Mouse (Mus musculus): Measurements from ENCODE around the gene Tcf23.
A peak's percentile ranks its signal among the peaks of the same experiment; 100 is the strongest.

Tcf23 gene

GRCm38 (mm10) chr5:30968416-30968815 is at the start of gene Tcf23:
TSS of gene Tcf23 (plus strand) at chr5:30968662.
- no peak for DNase-seq (ENCODE audit: low spot score in 2 of 2)

GRCm38 (mm10) chr5:30918691-30919090 is 49.8 kb upstream of the Tcf23 start:
- DNase-seq (ENCODE audit: low spot score in 2 of 2) = no peak

DNA sequence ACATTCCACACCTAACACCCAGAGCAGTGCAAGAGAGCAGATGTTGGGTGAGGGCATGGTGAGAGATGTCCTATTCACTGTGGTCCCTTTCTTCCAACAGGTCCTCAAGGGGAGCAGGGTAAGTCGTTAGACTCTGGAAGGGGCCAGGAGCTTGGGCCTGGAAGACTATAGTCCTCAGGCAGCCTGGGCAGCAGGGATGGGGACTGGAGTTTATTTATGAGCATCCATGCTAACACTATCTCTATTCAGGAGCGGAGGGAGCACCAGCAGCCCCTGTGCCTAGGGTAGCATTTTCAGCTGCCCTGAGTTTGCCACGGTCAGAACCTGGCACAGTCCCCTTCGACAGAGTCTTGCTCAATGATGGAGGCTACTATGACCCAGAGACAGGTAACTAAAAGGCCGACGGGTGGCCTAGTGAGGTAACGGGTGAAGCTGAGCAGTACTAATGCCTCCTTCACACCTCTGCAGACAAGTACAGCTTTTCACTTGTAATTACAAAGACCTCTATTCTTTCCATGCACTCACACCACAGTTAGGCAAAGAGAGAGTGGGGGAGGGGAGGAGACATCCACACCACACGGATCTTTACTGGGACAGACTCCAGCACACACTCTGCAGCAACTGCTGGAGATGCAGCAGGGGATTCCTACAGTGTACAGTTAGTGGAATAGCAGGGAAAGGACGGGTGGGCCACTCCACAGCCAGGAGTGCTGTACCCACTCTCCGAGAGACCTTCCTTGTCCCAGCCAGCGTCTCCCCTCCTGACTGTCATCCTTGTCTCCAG is 48.4 kb upstream of the Tcf23 start:
- no peak for DNase-seq (ENCODE audit: low spot score in 2 of 2)

DNA sequence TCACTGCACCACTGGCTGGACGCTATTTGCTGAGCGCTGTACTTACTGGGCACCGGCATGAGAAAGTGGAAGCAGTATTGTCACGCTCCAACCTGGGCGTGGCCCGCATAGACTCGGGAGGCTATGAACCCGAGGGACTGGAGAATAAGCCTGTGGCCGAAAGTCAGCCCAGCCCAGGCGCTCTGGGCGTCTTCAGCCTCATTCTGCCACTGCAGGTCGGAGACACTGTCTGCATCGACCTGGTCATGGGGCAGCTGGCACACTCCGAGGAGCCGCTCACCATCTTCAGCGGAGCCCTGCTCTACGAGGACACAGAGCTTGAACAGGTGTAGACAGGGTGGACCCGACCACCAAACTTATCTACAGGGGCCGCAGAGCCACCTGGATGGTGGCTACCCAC is 47.8 kb upstream of the Tcf23 start:
- DNase-seq (ENCODE audit: low spot score in 2 of 2) = no peak

DNA sequence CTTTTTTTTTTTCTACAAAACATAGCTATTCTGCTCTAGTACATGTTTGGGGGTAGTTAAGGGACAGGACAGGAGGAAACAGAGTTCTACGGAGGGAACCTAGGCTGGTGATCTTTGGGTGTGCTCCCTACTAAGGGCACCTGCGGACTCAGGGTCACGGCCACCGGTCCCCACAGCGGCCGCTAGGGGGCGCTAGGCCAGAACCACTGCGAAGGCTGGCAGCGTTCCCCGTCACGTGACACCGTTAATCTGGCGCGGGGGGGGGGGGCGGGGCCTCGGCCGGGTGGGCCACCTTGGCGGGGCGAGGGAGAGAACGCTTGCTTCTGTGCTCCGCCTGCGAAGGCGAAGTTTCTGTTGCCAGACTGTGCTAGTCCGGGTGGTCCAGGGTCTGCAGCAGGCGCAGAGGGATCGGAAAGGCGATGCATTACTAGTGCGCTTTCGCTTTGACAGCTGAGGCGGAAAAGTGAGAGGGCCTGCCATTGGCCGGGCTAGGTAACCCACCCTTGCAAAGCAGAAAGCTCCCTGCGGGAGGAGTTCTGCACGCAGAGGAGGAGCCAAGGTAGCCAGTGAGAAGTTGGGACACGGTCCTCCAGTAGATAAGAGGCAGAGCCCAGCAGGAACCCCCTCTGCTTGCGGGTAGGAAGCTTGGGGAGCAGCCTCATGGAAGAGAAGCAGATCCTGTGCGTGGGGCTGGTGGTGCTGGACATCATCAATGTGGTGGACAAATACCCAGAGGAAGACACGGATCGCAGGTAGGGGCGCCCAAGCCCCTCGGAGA is 47.0 kb upstream of the Tcf23 start, which contains the start of gene Khk:
Gene Khk, plus strand, starts transcription at position 176 of the 778 bp plus-strand sequence.
- DNase-seq (ENCODE audit: low spot score in 2 of 2) = peak; percentile 90 to 97

- DNase-seq (ENCODE audit: low spot score in 2 of 2) = no peak
Measured at GRCm38 (mm10) chr5:30922581-30923041, 45.9 kb upstream of the Tcf23 start.

- DNase-seq (ENCODE audit: low spot score in 2 of 2) = no peak
Measured at GRCm38 (mm10) chr5:30923119-30923518, 45.3 kb upstream of the Tcf23 start.

DNA sequence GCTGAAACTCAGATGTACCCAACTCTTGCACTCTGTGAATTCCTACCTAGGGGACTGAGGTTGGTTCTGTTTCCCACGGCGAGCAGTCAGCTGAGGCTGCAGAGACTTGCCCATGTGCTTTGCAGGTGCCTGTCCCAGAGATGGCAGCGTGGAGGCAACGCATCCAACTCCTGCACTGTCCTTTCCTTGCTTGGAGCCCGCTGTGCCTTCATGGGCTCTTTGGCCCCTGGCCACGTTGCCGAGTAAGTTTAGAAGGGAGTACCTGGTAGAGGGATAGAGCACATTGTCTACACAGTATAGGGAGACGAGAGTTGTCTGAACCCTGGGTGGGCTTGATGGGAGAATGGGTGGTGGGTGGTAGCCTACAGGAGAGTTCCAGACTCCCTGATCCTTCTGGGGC is 43.8 kb upstream of the Tcf23 start:
- no peak for DNase-seq (ENCODE audit: low spot score in 2 of 2)

DNA sequence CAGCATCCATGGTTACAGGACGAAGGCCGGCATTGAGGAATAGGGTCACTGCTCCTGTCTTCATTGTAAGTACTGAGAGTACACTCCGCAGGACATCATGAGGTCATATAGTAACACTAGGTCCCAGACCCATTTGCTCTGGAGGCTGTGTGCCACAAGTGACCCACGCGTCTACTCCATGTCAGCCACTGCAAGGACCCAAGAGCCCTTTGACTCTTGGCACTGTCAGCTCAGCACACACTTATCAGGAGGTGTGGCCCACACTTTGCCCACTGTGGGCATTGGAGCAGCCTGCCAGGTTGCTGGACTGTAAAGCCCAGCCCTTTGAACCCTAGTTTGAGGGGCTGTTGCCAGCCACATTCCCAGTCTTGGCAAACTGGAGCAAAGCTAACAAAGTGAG is 43.2 kb upstream of the Tcf23 start:
- DNase-seq (ENCODE audit: low spot score in 2 of 2) = no peak

GRCm38 (mm10) chr5:30926073-30926472 is 42.4 kb upstream of the Tcf23 start:
- no peak for DNase-seq (ENCODE audit: low spot score in 2 of 2)

GRCm38 (mm10) chr5:30927945-30928529 is 40.4 kb upstream of the Tcf23 start:
- no peak for DNase-seq (ENCODE audit: low spot score in 2 of 2)

- DNase-seq (ENCODE audit: low spot score in 2 of 2) = peak; percentile 58 to 74
Measured at GRCm38 (mm10) chr5:30930121-30930520, 38.3 kb upstream of the Tcf23 start.

DNA sequence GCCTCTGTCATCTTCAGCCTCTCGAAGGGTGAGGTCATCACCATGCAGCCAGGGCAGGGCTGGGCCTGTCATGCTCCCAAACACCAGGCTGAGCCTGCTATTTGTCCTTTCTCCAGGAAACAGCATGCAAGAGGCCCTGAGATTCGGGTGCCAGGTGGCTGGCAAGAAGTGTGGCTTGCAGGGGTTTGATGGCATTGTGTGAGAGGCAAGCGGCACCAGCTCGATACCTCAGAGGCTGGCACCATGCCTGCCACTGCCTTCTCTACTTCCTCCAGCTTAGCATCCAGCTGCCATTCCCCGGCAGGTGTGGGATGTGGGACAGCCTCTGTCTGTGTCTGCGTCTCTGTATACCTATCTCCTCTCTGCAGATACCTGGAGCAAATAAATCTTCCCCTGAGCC is 37.6 kb upstream of the Tcf23 start:
- no peak for DNase-seq (ENCODE audit: low spot score in 2 of 2)

DNA sequence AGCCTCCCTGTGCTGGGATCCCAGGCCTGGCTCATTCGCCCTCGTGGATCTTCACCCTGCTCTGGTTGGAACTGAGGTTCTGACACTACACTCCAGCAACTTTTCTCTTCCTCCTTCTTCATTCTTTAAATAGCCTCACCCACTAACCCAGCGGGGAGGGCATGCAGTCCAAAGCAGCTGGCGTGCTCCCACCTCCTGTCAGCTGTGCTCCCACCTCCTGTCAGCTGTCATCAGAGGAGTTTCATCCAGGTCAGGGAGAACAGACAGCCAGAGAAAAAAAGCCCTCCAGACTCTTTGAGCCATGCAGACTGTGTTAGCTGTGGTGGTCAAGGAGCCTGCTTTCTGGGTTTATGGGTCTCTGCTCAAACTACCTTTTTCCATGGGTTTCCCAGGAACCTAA is 37.1 kb upstream of the Tcf23 start:
- DNase-seq (ENCODE audit: low spot score in 2 of 2) = no peak

DNA sequence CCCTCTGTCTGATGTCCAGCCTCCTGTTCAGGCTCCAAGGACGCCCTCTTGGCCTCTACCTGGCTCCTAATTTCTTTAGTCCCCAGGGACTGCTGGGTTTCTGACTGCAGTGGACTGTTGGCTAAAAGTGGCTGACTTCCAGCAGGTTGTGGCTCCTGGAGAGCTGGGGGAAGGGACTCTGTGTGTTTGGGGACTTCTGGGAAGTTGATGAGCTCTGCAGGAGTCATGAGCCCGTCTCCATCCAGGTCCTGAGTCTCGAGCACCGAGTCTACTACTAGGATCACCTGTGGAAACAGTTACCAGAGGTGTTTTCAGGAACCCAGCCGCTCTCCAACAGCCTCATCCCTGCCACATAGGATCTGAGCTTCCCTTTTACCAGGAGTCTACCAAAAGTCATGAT is 34.8 kb upstream of the Tcf23 start:
- DNase-seq (ENCODE audit: low spot score in 2 of 2) = no peak

DNA sequence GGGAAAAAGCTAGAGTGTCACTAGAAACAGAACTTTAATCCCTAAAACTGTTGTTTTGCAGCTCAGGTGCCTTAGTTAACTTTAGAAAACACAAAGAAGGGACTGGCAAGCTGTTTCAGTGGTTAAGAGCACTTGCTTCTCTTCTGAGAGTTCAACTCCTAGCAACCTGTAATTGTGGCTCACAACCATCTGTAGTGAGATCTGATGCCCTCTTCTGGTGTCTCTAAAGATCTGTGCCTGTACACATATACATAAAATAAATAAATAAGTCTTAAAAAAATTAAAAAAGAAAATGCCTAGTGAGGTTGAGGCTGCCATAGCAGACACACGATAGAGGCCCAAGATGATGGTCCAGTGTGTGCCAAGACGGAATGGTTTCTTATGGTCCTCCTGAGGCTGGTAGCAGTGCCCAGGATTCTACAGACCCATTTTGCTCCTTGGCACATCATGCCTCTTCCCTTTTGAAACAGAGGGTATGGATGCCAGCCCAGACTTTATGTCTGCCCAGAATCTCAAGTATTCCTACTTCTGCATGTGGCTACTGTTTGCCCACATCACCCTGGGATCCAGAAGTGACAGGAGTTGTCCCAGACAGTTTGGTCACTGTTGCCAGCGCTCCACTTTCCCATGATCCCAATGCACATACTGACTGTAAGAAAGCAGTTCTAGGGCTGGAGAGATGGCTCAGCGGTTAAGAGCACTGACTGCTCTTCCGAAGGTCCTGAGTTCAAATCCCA is 33.6 kb upstream of the Tcf23 start:
- DNase-seq (ENCODE audit: low spot score in 2 of 2) = no peak

DNA sequence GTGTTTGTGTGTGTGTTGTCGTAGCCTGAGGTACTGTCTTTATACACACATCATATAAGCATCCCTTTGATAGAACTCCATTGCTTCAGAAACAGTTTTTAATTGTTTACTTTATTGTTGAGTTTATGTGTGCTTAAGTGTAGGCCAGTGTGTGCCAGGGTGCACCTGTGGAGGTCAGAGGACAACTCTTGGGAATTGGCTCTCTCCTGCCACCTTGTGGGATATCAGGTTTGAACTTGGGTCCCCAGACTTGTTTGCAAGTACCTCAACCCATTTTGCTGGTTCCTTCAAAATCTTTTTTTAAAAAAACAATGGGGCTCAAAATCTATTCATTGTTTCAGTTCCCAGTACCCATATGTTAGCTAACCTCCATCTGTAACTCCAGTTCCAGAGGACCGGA is 25.5 kb upstream of the Tcf23 start:
- no peak for DNase-seq (ENCODE audit: low spot score in 2 of 2)

DNA sequence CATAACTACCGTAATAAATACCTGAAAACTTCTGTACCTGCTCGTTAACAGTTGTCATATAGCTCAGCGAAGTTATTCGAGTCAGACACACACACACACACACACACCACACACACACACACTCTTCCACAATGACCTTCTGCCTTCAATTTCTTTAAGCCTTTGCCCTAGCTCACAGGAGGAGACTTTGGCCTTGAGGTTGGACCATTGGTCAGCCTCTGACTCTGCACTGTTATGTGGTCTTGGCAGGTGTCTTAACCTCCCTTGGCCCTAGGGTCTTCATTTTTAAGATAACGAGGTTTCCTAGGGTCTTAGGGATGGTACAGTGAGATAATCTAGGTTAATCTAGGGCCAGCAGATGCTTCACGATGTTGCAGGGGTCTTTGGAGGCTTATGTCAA is 24.1 kb upstream of the Tcf23 start:
- no peak for DNase-seq (ENCODE audit: low spot score in 2 of 2)

GRCm38 (mm10) chr5:30944956-30945781 is 23.3 kb upstream of the Tcf23 start, which contains the start of gene Cgref1:
TSS of gene Cgref1 (minus strand) at chr5:30945591.
- peak in 1 of 2 experiments; percentile 53 for DNase-seq (ENCODE audit: low spot score in 2 of 2)

GRCm38 (mm10) chr5:30948620-30949019 is 19.8 kb upstream of the Tcf23 start:
- no peak for DNase-seq (ENCODE audit: low spot score in 2 of 2)

Data from cerebellum, postnatal 4 days (tissue).